Mouse (Mus musculus) lung, embryonic 16.5 days (tissue): ENCODE results near the gene Ammecr1. TPM values are rescaled to one million over a fixed set of nuclear protein-coding genes. Genes with fewer than 3 reads are reported as not detected.

Experiments
- ATAC-seq: fragments of 200-750 bp; cut with Nextera tagmentation; 2 replicates; pipeline ENCODE4 v1.8.0; 2017; ENCODE audit warnings: low read depth, mild to moderate bottlenecking, moderate library complexity
- H3K27ac ChIP-seq: fragments of 300-500 bp; sonication (generic); 2 replicates; pipeline ENCODE4 v1.5.1; 2014; ENCODE audit warnings: mild to moderate bottlenecking, control low read depth, low read length
- H3K27me3 ChIP-seq: fragments of 300-500 bp; sonication (generic); 2 replicates; pipeline ENCODE4 v1.6.1; 2014; ENCODE audit warnings: low read depth, low read length, mixed read lengths; ENCODE audit not compliant: control insufficient read depth, insufficient read depth
- H3K36me3 ChIP-seq: fragments of 300-500 bp; sonication (generic); 2 replicates; pipeline ENCODE4 v1.6.1; 2014; ENCODE audit warnings: low read length; ENCODE audit not compliant: control insufficient read depth, insufficient read depth
- H3K4me1 ChIP-seq: fragments of 300-500 bp; sonication (generic); replicated peaks from 2 replicates; pipeline ENCODE4 v1.6.1; 2014; ENCODE audit warnings: low read length, mixed read lengths; ENCODE audit not compliant: control insufficient read depth, insufficient read depth
- H3K4me2 ChIP-seq: fragments of 300-500 bp; sonication (generic); 2 replicates; pipeline ENCODE4 v1.6.1; 2014; ENCODE audit warnings: low read depth, low read length, control low read depth
- H3K4me3 ChIP-seq: fragments of 300-500 bp; sonication (generic); 2 replicates; pipeline ENCODE4 v1.5.1; 2014; ENCODE audit warnings: mild to moderate bottlenecking, low read length, control low read depth
- H3K9ac ChIP-seq: fragments of 300-500 bp; sonication (generic); 2 replicates; pipeline ENCODE4 v1.6.1; 2014; ENCODE audit warnings: low read length, control low read depth
- H3K9me3 ChIP-seq: fragments of 300-500 bp; sonication (generic); 2 replicates; pipeline ENCODE4 v1.6.1; 2016; ENCODE audit warnings: low read length; ENCODE audit not compliant: control insufficient read depth
- WGBS: fragments of 180-500 bp; shearing (Covaris S2); extraction: QIAGEN DNeasy Blood & Tissue Kit; methylation state at CpG from one replicate; pipeline ENCODE4 v1.1.7; 2014; 5-methylcytosine and 5-hydroxymethylcytosine counted together
- polyA plus RNA-seq: library from polyadenylated mRNA; unstranded; fragments of >200 nt; fragmentation: Nextera tagmentation; extraction: Ambion mirVana; gene quantifications from 2 replicates; pipeline ENCODE4 v1.2.1, GENCODE M21; 2015

Gene Ammecr1
- polyA plus RNA-seq, 1 experiment from 2014 or later: 9.3 TPM

DNA sequence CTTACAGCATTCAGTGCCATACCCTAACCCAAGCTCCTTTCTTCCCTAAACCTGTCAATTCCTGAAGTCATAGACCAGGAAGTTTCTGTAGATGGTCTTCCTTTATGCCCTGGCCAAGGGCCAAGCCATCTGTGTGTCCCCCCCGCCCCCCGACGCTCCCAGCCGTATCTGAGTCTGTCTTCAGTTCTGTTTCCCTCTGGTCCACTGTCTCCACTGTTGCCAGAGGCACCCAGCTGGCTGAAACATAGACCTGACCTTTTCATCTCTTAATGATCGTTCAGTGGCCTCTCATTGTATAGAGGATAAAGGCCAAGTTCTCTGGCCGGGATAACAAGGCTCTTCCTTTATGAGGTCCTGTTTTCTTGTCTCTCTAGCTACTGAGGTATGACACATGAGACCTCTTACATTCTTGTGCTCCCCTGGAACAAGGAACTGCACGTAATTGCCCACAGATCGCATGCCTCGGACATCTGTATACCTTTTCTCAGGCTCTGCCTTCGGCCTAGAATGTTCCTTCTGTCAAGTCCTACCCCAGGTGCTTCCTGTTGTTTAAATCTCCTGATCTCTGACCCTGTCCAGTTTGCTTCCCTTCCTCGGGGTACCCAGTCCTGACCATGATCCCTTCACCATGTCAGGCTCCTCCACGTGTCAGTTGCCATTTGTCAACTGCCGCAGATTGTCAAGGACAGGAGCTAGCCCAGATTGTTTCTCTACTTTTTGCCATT, 138.2 kb downstream of the Ammecr1 start:
- H3K9ac ChIP-seq: no peak overlapping the region
- ATAC-seq: peak; percentile 78
- H3K9me3 ChIP-seq: no peaks in the 10 kb centered on the region
- H3K27me3 ChIP-seq: no peaks in the 10 kb centered on the region
- WGBS: 60% methylated on average over 13 of the region's 13 CpGs
- H3K4me1 ChIP-seq: no peaks in the 10 kb centered on the region
- H3K27ac ChIP-seq: no peak overlapping the region
- no peak overlapping the region for H3K4me2 ChIP-seq
- H3K4me3 ChIP-seq: no peak overlapping the region
- H3K36me3 ChIP-seq: no peaks in the 10 kb centered on the region

DNA sequence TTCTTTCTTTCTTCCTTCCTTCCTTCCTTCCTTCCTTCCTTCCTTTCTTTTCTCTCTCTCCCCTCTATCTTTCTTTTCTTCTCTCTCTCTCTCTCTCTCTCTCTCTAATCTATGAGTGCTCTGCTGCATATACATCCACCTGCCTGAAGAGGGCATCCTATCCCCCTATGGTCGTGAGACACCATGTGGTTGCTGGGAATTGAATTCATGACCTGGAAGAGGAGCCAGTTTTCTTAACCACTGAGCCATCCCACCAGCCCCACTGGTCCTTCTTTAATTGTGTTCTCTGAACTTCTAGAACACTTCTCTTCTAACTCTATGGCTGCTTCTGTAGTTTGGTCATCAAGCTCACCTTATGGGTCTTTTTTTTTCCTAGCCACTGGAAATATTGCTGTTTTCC, 138.9 kb downstream of the Ammecr1 start:
- Histone ChIP-seq H3K9ac (no peak overlapping the region), H3K27me3 (no peaks in the 10 kb centered on the region), H3K9me3 (no peaks in the 10 kb centered on the region), H3K27ac (no peak overlapping the region), H3K4me2 (no peak overlapping the region), H3K36me3 (no peaks in the 10 kb centered on the region), H3K4me1 (no peaks in the 10 kb centered on the region), H3K4me3 (no peak overlapping the region)
- 29% methylated on average over 1 of the region's 1 CpGs for WGBS
- no peak for ATAC-seq

DNA sequence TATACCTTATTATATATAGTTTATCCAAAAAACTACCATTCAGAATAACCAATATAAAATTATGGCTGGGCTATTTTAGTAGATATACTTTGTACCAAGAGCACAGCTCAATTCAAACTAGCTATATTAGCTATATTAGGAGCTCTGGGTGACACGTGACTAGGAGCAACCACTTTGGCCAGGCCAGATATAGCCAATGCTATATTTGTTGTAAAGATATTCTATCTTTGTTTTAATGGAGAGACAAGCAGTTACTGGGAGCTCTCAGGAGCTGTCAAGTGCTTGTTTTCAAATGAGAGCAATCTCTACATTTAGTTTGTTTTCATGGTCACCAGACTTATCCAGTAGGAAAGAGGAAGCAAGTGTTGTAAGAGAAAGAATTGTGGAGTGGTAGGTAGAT, 141.2 kb downstream of the Ammecr1 start:
- H3K4me2 ChIP-seq: no peak overlapping the region
- H3K9ac ChIP-seq: no peak overlapping the region
- WGBS: 71% methylated on average over 1 of the region's 1 CpGs
- H3K9me3 ChIP-seq: no peaks in the 10 kb centered on the region
- no peak for ATAC-seq
- no peaks in the 10 kb centered on the region for H3K27me3 ChIP-seq
- no peak overlapping the region for H3K27ac ChIP-seq
- no peaks in the 10 kb centered on the region for H3K4me1 ChIP-seq
- H3K4me3 ChIP-seq: no peak overlapping the region
- no peaks in the 10 kb centered on the region for H3K36me3 ChIP-seq

DNA sequence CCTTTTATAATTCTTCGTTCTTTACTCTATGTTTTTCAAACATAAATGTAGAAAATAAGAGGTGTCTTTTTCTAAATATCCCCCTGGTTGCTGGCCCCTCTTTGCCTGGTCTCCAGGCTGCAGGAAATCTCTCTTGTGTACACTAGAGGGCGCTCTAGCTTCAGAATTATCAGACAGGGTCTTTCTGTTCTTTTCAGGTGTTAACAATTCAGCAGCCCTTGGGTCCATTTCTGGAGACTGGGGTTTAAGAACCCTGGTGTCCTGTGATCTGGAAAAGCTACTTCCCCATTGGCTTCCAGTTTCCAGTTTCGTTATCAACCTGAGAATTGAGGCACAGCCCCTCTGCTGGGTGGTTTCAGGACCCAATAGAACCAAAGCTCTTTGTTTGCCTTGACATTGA, 144.7 kb downstream of the Ammecr1 start:
- 34% methylated on average over 3 of the region's 3 CpGs for WGBS
- Histone ChIP-seq H3K4me1 (no peaks in the 10 kb centered on the region), H3K27ac (no peak overlapping the region), H3K4me3 (no peak overlapping the region), H3K4me2 (no peak overlapping the region), H3K36me3 (no peaks in the 10 kb centered on the region), H3K27me3 (no peaks in the 10 kb centered on the region), H3K9me3 (no peaks in the 10 kb centered on the region), H3K9ac (no peak overlapping the region)
- no peak for ATAC-seq

DNA sequence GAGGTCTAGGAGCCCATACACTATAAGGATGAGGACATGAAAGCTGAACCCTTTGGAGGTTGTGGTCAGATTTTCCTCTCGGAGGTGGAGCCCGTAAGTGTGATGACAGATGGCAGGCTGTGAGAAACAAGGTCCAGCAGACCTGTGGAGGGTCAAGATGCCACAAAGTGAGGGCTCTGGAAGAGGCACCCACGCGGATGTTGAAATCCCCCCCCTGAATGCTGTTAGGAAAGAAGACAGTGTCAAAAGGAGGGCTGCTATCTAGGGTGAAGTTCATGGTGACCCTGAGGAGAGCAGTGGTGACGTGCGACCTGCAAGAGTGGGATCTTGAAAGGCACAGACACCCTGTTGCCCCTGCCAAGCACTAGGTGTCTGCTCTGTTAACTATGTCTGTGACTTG, 145.3 kb downstream of the Ammecr1 start:
- H3K4me3 ChIP-seq: no peak overlapping the region
- H3K4me2 ChIP-seq: no peak overlapping the region
- H3K36me3 ChIP-seq: no peaks in the 10 kb centered on the region
- no peak overlapping the region for H3K27ac ChIP-seq
- WGBS: 73% methylated on average over 6 of the region's 6 CpGs
- no peak overlapping the region for H3K9ac ChIP-seq
- H3K27me3 ChIP-seq: no peaks in the 10 kb centered on the region
- ATAC-seq: no peak
- no peaks in the 10 kb centered on the region for H3K4me1 ChIP-seq
- no peaks in the 10 kb centered on the region for H3K9me3 ChIP-seq

DNA sequence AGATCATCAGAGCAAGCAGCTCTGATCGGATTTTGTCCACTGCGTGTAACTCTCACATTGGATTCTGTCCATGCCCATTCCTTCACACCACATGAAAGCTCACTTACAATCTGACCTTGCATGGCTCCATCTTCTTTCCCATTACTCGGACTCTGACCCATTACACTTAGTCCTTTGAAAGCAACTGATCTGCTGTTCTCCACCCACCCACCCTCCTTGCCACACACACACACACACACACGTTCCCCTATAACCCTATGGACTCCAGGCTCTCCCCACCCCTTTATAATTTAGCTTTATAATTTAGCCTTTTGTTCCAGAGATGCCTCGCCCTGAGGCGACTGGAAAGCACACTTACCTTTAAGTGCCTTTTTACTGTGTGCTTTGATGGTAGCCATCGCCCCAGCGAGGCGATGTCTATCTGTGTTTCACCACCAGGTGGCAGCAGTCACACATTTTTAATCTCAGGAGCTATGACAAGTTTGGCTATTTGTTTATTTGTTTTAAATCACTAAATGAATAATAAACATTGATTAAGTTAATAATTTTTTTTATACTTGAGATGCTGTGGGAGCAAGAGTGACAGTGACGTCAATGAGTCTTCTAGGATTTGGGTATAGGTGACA, 148.4 kb downstream of the Ammecr1 start:
- H3K27me3 ChIP-seq: no peaks in the 10 kb centered on the region
- H3K4me2 ChIP-seq: no peak overlapping the region
- no peak overlapping the region for H3K27ac ChIP-seq
- H3K4me3 ChIP-seq: no peak overlapping the region
- ATAC-seq: no peak
- no peaks in the 10 kb centered on the region for H3K9me3 ChIP-seq
- 36% methylated on average over 10 of the region's 10 CpGs for WGBS
- no peaks in the 10 kb centered on the region for H3K36me3 ChIP-seq
- no peaks in the 10 kb centered on the region for H3K4me1 ChIP-seq
- H3K9ac ChIP-seq: no peak overlapping the region

DNA sequence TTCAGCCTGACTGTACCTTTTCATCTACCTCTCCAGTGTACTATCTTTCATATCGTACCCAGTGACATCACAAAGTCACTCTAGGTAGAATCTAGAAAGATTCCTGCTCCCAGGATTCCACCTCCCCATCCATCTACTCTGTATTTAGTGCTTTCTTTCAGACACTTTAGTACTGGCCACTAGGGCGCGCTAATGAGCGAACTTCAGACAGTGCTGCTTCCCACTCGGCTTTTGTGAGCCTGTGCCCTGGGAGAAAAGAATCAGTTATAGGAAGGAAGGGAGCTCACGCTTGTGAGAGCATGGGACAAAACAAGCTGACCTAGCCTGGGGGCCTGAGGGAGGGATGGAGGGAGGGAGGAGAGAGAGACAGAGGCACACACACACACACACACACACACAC, 153.4 kb downstream of the Ammecr1 start:
- no peaks in the 10 kb centered on the region for H3K36me3 ChIP-seq
- WGBS: 17% methylated on average over 6 of the region's 6 CpGs
- no peaks in the 10 kb centered on the region for H3K4me1 ChIP-seq
- no peak for ATAC-seq
- no peak overlapping the region for H3K27ac ChIP-seq
- H3K9ac ChIP-seq: no peak overlapping the region
- no peak overlapping the region for H3K4me3 ChIP-seq
- no peaks in the 10 kb centered on the region for H3K27me3 ChIP-seq
- H3K9me3 ChIP-seq: no peaks in the 10 kb centered on the region
- H3K4me2 ChIP-seq: no peak overlapping the region

DNA sequence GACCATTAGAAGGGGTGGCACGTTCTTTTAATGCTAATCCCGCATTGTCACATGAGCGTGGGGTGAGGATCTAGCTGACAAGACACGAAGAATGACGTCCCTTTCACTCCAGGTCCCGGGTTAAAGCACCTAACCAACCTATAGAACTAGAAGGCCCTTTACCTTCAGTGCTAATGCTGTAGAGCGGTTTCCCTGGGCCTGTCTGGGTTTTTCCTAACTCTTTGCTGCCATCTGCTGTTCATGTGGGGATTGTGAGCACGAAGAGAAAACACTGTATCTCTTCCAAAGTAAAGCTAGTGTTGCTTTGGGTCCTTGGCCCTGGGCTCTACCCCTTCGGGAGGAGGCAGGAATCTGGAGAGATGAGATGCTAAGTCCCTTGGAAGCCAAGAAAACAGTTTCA, 158.1 kb downstream of the Ammecr1 start:
- WGBS: 37% methylated on average over 9 of the region's 9 CpGs
- Histone ChIP-seq H3K4me2 (no peak overlapping the region), H3K36me3 (no peaks in the 10 kb centered on the region), H3K4me1 (peaks cover 10% of the 10 kb centered on the region), H3K9ac (no peak overlapping the region), H3K9me3 (no peaks in the 10 kb centered on the region), H3K27ac (no peak overlapping the region), H3K27me3 (no peaks in the 10 kb centered on the region), H3K4me3 (no peak overlapping the region)
- no peak for ATAC-seq

DNA sequence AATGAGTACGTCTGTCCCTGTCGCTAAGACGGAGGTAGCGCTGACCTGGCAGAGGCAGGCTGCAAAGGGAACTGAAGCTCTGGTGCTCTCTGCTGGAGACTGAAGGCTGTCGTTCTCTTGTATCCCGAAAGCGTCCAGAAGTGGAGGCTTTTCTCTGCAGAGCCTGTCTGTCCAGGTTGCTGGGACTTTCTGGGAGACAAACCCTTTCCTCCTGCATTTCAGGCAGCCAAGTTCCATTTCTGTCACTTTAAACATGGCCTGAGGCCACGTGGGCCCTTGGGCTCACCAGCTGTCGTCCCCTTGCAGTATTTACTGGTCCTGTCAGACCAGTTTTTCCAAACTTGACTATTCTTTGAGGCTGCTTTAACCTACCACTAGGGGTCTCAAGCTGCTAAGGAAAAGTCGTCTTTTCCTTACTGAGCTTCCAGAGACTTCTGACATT, 159.9 kb downstream of the Ammecr1 start:
- peak overlapping the region; percentile 38 for H3K4me2 ChIP-seq
- no peaks in the 10 kb centered on the region for H3K9me3 ChIP-seq
- no peak overlapping the region for H3K4me3 ChIP-seq
- no peaks in the 10 kb centered on the region for H3K36me3 ChIP-seq
- 22% methylated on average over 10 of the region's 10 CpGs for WGBS
- no peaks in the 10 kb centered on the region for H3K27me3 ChIP-seq
- peak; percentile 89 for ATAC-seq
- H3K27ac ChIP-seq: peak overlapping the region; percentile 52
- H3K9ac ChIP-seq: no peak overlapping the region
- peaks cover 10% of the 10 kb centered on the region for H3K4me1 ChIP-seq
